Mouse (Mus musculus) thymus, postnatal 25 days (tissue): Measurements from ENCODE around the gene Ryr1.

Source experiments
- DNase-seq: peaks from one replicate; pipeline ENCODE4 v3.0.0; 2022

The Ryr1 gene

GRCm38 (mm10) chr7:28957997-28958725, 166.8 kb downstream of the Ryr1 start:
- no peak for DNase-seq

- DNase-seq: no peak
Observed at GRCm38 (mm10) chr7:28957286-28957685, 167.7 kb downstream of the Ryr1 start.

GRCm38 (mm10) chr7:28956270-28956669, 168.7 kb downstream of the Ryr1 start:
- no peak for DNase-seq

- DNase-seq: no peak
Observed at GRCm38 (mm10) chr7:28955295-28955897, 169.6 kb downstream of the Ryr1 start.

- no peak for DNase-seq
Observed at GRCm38 (mm10) chr7:28954773-28955172, 170.2 kb downstream of the Ryr1 start.

- DNase-seq: no peak
Observed at GRCm38 (mm10) chr7:28953476-28954376, 171.3 kb downstream of the Ryr1 start.
